Mouse (Mus musculus) MEL (cell line): ENCODE measurements at regions not wholly inside any gene's neighbourhood (a gene's known extent, or its start where the extent isn't known, plus 50 kb on each side); places are given as distances from the start of the nearest gene placed in this dataset.

Experiments used
- DNase-seq: peaks from one replicate; pipeline ENCODE4 v3.0.0; 2011; ENCODE audit warnings: low read depth, low spot score
- H3K27ac ChIP-seq: 2 replicates; pipeline ENCODE4 v1.5.1; 2012; ENCODE audit warnings: low read depth, mild to moderate bottlenecking, control low read depth, low read length, moderate library complexity; ENCODE audit not compliant: control insufficient read depth
- H3K27me3 ChIP-seq, 2 experiments: fragments of 150-350 bp in 1 of 2; sonication (generic) in 1 of 2; 2 replicates each; pipeline ENCODE4 v1.6.1; 2012; ENCODE audit warnings: low read length in 2 of 2, mild to moderate bottlenecking in 2 of 2, improper control_type of control experiment in 1 of 2, moderate library complexity in 1 of 2; ENCODE audit not compliant: insufficient read depth in 2 of 2, control insufficient read depth in 1 of 2
- H3K36me3 ChIP-seq, 2 experiments: 2 replicates each; pipeline ENCODE4 v1.6.1; 2012 to 2014; ENCODE audit warnings: low read length in 2 of 2, improper control_type of control experiment in 1 of 2, inconsistent platforms in 1 of 2, mild to moderate bottlenecking in 1 of 2; ENCODE audit not compliant: insufficient read depth in 2 of 2, control insufficient read depth in 1 of 2
- H3K4me1 ChIP-seq, 2 experiments: fragments of 150-350 bp in 1 of 2; sonication (generic) in 1 of 2; 2 replicates each; pipeline ENCODE4 v1.6.1; 2012; ENCODE audit warnings: low read length in 2 of 2, improper control_type of control experiment in 1 of 2, mild to moderate bottlenecking in 1 of 2; ENCODE audit not compliant: insufficient read depth in 2 of 2, control insufficient read depth in 1 of 2
- H3K4me3 ChIP-seq, 2 experiments: fragments of 150-350 bp in 1 of 2; sonication (generic) in 1 of 2; 2 replicates each; pipeline ENCODE4 v1.5.1; 2012; ENCODE audit warnings: low read depth in 2 of 2, low read length in 2 of 2, mild to moderate bottlenecking in 2 of 2, moderate library complexity in 2 of 2, control low read depth in 1 of 2, improper control_type of control experiment in 1 of 2; ENCODE audit not compliant: control insufficient read depth in 1 of 2, insufficient read depth in 1 of 2
- H3K79me2 ChIP-seq: 2 replicates; pipeline ENCODE4 v1.6.1; 2012; ENCODE audit warnings: mild to moderate bottlenecking, low read length, moderate library complexity; ENCODE audit not compliant: control insufficient read depth, poor library complexity, insufficient read depth
- H3K9ac ChIP-seq: 2 replicates; pipeline ENCODE4 v1.6.1; 2012; ENCODE audit warnings: low read depth, mild to moderate bottlenecking, control low read depth, low read length, moderate library complexity; ENCODE audit not compliant: control insufficient read depth, poor library complexity, severe bottlenecking
- H3K9me3 ChIP-seq: fragments of 150-350 bp; sonication (generic); replicated peaks from 2 replicates; pipeline ENCODE4 v1.6.1; 2012; ENCODE audit warnings: mild to moderate bottlenecking, low read length, improper control_type of control experiment, moderate library complexity; ENCODE audit not compliant: insufficient read depth
- BHLHE40 ChIP-seq: IDR thresholded peaks from 2 replicates; pipeline ENCODE4 v1.6.1; 2012; ENCODE audit warnings: low read depth, mild to moderate bottlenecking, inconsistent platforms, low read length, improper control_type of control experiment, borderline replicate concordance
- CHD1 ChIP-seq: IDR thresholded peaks from 2 replicates; pipeline ENCODE4 v1.6.1; 2012; ENCODE audit warnings: low read depth, mild to moderate bottlenecking, inconsistent platforms, low read length, improper control_type of control experiment
- ELF1 ChIP-seq: IDR thresholded peaks from 2 replicates; pipeline ENCODE4 v1.6.1; 2014; ENCODE audit warnings: low read depth, mild to moderate bottlenecking, inconsistent platforms, low read length, improper control_type of control experiment, moderate library complexity
- EP300 ChIP-seq, 2 experiments: IDR thresholded peaks; 2 replicates each; pipeline ENCODE4 v1.6.1; 2011; ENCODE audit warnings: improper control_type of control experiment in 2 of 2, low read length in 2 of 2, low read depth in 1 of 2, mild to moderate bottlenecking in 1 of 2
- ETS1 ChIP-seq: IDR thresholded peaks from 2 replicates; pipeline ENCODE4 v1.6.1; 2012; ENCODE audit warnings: low read depth, mild to moderate bottlenecking, inconsistent platforms, low read length, improper control_type of control experiment, moderate library complexity
- GATA1 ChIP-seq: IDR thresholded peaks from 2 replicates; pipeline ENCODE4 v1.6.1; 2011; ENCODE audit warnings: low read depth, low read length, improper control_type of control experiment
- HCFC1 ChIP-seq: IDR thresholded peaks from 2 replicates; pipeline ENCODE4 v1.6.1; 2012; ENCODE audit warnings: low read depth, mild to moderate bottlenecking, inconsistent platforms, low read length, improper control_type of control experiment, moderate library complexity
- JUND ChIP-seq: IDR thresholded peaks from 2 replicates; pipeline ENCODE4 v1.6.1; 2011; ENCODE audit warnings: low read depth, mild to moderate bottlenecking, improper control_type of control experiment, low read length
- KAT2A ChIP-seq: conservative IDR thresholded peaks from 2 replicates; pipeline ENCODE4 v1.6.1; 2012; ENCODE audit warnings: low read depth, low read length, improper control_type of control experiment, inconsistent platforms
- MAX ChIP-seq: IDR thresholded peaks from 2 replicates; pipeline ENCODE4 v1.6.1; 2011; ENCODE audit warnings: low read length, improper control_type of control experiment
- MEF2A ChIP-seq: IDR thresholded peaks from 2 replicates; pipeline ENCODE4 v1.6.1; 2014; ENCODE audit warnings: low read depth, mild to moderate bottlenecking, inconsistent platforms, low read length, improper control_type of control experiment; ENCODE audit not compliant: poor library complexity, insufficient replicate concordance, severe bottlenecking; ENCODE audit errors: extremely low read depth
- MYB ChIP-seq: IDR thresholded peaks from 2 replicates; pipeline ENCODE4 v1.6.1; 2011; ENCODE audit warnings: mild to moderate bottlenecking, low read depth, low read length, improper control_type of control experiment
- MYC ChIP-seq: IDR thresholded peaks from 2 replicates; pipeline ENCODE4 v1.6.1; 2011; ENCODE audit warnings: low read depth, mild to moderate bottlenecking, low read length, improper control_type of control experiment, moderate library complexity
- NELFE ChIP-seq: IDR thresholded peaks from 2 replicates; pipeline ENCODE4 v1.6.1; 2011; ENCODE audit warnings: low read depth, low read length, improper control_type of control experiment
- NRF1 ChIP-seq: IDR thresholded peaks from 2 replicates; pipeline ENCODE4 v1.6.1; 2014; ENCODE audit warnings: low read depth, mild to moderate bottlenecking, inconsistent platforms, low read length, improper control_type of control experiment, moderate library complexity; ENCODE audit not compliant: poor library complexity, insufficient read depth, severe bottlenecking
- POLR2A ChIP-seq, 2 experiments: IDR thresholded peaks; 2 replicates each; pipeline ENCODE4 v1.6.1; 2011 to 2012; ENCODE audit warnings: low read length in 2 of 2, mild to moderate bottlenecking in 2 of 2, control low read depth in 1 of 2, improper control_type of control experiment in 1 of 2, low read depth in 1 of 2, moderate library complexity in 1 of 2; ENCODE audit not compliant: control insufficient read depth in 1 of 2, insufficient read depth in 1 of 2, poor library complexity in 1 of 2
- POLR2AphosphoS2 ChIP-seq: IDR thresholded peaks from 2 replicates; pipeline ENCODE4 v1.6.1; 2011; ENCODE audit warnings: low read length, improper control_type of control experiment
- RAD21 ChIP-seq: IDR thresholded peaks from 2 replicates; pipeline ENCODE4 v1.6.1; 2011; ENCODE audit warnings: mild to moderate bottlenecking, low read depth, low read length, improper control_type of control experiment
- RCOR1 ChIP-seq: IDR thresholded peaks from 2 replicates; pipeline ENCODE4 v1.6.1; 2012; ENCODE audit warnings: low read depth, mild to moderate bottlenecking, inconsistent platforms, low read length, improper control_type of control experiment
- SIN3A ChIP-seq: IDR thresholded peaks from 2 replicates; pipeline ENCODE4 v1.6.1; 2012; ENCODE audit warnings: low read length, improper control_type of control experiment, inconsistent platforms
- TAL1 ChIP-seq: IDR thresholded peaks from 2 replicates; pipeline ENCODE4 v1.6.1; 2012; ENCODE audit warnings: mild to moderate bottlenecking, inconsistent platforms, low read length, moderate library complexity, mixed read lengths
- TBP ChIP-seq: IDR thresholded peaks from 2 replicates; pipeline ENCODE4 v1.8.0; 2011; ENCODE audit warnings: low read depth, low read length, improper control_type of control experiment
- TCF12 ChIP-seq: IDR thresholded peaks from 2 replicates; pipeline ENCODE4 v1.6.1; 2014; ENCODE audit warnings: low read depth, mild to moderate bottlenecking, inconsistent platforms, low read length, improper control_type of control experiment, moderate library complexity
- UBTF ChIP-seq: IDR thresholded peaks from 2 replicates; pipeline ENCODE4 v1.6.1; 2012; ENCODE audit warnings: low read depth, mild to moderate bottlenecking, inconsistent platforms, low read length, improper control_type of control experiment, moderate library complexity, borderline replicate concordance; ENCODE audit not compliant: insufficient read depth
- USF1 ChIP-seq: IDR thresholded peaks from 2 replicates; pipeline ENCODE4 v1.6.1; 2014; ENCODE audit warnings: low read depth, mild to moderate bottlenecking, inconsistent platforms, low read length, improper control_type of control experiment, moderate library complexity
- USF2 ChIP-seq, 2 experiments: IDR thresholded peaks; 2 replicates each; pipeline ENCODE4 v1.6.1; 2011 to 2012; ENCODE audit warnings: improper control_type of control experiment in 2 of 2, low read length in 2 of 2, borderline replicate concordance in 1 of 2, inconsistent platforms in 1 of 2, low read depth in 1 of 2, mild to moderate bottlenecking in 1 of 2; ENCODE audit not compliant: insufficient read depth in 1 of 2
- ZC3H11A ChIP-seq: IDR thresholded peaks from 2 replicates; pipeline ENCODE4 v1.6.1; 2012; ENCODE audit warnings: low read depth, mild to moderate bottlenecking, inconsistent platforms, low read length, improper control_type of control experiment
- ZMIZ1 ChIP-seq: IDR thresholded peaks from 2 replicates; pipeline ENCODE4 v1.6.1; 2012; ENCODE audit warnings: low read depth, mild to moderate bottlenecking, inconsistent platforms, low read length, improper control_type of control experiment, moderate library complexity
- ZNF384 ChIP-seq: IDR thresholded peaks from 2 replicates; pipeline ENCODE4 v1.6.1; 2012; ENCODE audit warnings: low read depth, mild to moderate bottlenecking, inconsistent platforms, low read length, improper control_type of control experiment

DNA sequence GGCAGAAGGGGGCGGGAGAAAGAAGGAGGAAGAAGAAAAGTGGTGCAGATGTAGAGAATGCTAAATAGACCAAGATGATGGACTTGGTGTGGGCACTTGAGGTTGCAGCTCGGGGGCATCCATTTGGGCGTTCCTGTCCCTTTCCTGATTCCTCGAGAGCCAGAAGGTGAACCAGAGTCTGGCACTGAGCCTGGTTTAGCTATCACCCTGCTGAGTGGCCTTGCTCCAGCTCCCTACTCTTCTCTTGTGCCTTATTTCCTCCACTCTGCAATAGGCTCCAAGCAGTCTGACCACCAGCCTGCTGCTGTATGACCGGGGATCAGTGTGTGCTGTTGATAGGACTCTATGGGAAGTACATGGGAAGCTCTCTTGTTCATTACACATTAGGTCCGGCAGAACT is 68.1 kb downstream of the Efnb1 start:
- Histone ChIP-seq H3K4me3 (no peak overlapping the region), H3K27me3 (no peaks in the 10 kb centered on the region), H3K9ac (no peak overlapping the region), H3K4me1 (no peaks in the 10 kb centered on the region), H3K36me3 (no peaks in the 10 kb centered on the region), H3K27ac (no peak overlapping the region), H3K9me3 (no peaks in the 10 kb centered on the region), H3K79me2 (no peaks in the 10 kb centered on the region)
- DNase-seq, result no peak
- TF ChIP-seq MYC, result no peak
- TF ChIP-seq SIN3A, result no peak
- no peak for TF ChIP-seq EP300 (IDR thresholded peaks at IDR 0.05; ENCODE audit: low read depth in 1 of 2, low read length in 2 of 2)
- TF ChIP-seq ZNF384, result no peak
- TF ChIP-seq TBP, result no peak
- no peak for TF ChIP-seq USF2 (IDR thresholded peaks at IDR 0.05; ENCODE audit: borderline replicate concordance in 1 of 2, insufficient read depth in 1 of 2, low read depth in 1 of 2, low read length in 2 of 2)
- no peak for TF ChIP-seq JUND
- no peak for TF ChIP-seq BHLHE40
- no peak for TF ChIP-seq ZMIZ1
- TF ChIP-seq MYB, result no peak
- no peak for TF ChIP-seq USF1
- no peak for TF ChIP-seq CHD1
- no peak for TF ChIP-seq GATA1
- TF ChIP-seq TAL1, result no peak
- TF ChIP-seq ZC3H11A, result no peak
- no peak for TF ChIP-seq KAT2A
- TF ChIP-seq NRF1, result no peak
- TF ChIP-seq MAX, result no peak
- TF ChIP-seq POLR2A (IDR thresholded peaks at IDR 0.05; ENCODE audit: control insufficient read depth in 1 of 2, insufficient read depth in 1 of 2, low read depth in 1 of 2, low read length in 2 of 2, poor library complexity in 1 of 2), result no peak

DNA sequence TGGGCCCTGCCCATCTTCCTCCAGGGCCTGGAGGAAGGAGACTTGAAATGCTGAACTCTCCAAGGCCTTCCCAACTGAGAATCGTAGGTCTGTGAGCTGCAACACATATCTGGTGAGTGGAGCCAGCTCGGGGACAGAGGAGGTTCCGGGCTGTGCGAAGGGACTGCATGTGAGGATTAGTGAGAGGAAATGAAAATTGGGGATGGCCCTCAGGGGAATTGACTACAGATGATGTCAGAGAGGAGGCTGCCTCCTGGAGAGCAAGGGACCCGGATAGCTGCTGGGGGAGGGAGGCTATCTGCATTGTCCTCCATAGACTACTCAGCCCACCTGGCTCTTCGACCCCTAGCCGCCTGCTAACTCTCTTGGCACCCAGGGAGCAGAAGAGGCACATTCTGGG is 65.2 kb downstream of the Efnb1 start:
- H3K27ac ChIP-seq, result no peak overlapping the region

More for the DNA sequence above, 65.2 kb downstream of the Efnb1 start:
- H3K27me3 ChIP-seq, result no peaks in the 10 kb centered on the region
- TF ChIP-seq UBTF (no peak), BHLHE40 (no peak), MYC (no peak), TCF12 (no peak), RCOR1 (no peak), NELFE (no peak), MYB (no peak), USF2 (IDR thresholded peaks at IDR 0.05; ENCODE audit: borderline replicate concordance in 1 of 2, insufficient read depth in 1 of 2, low read depth in 1 of 2, low read length in 2 of 2) (no peak), JUND (no peak), NRF1 (no peak), KAT2A (no peak), MAX (no peak), ETS1 (no peak), HCFC1 (no peak), GATA1 (no peak), POLR2AphosphoS2 (no peak), RAD21 (no peak), ELF1 (no peak), MEF2A (no peak), ZMIZ1 (no peak)
- TF ChIP-seq, all 39 proteins: peak for 0
- no peak overlapping the region for H3K9ac ChIP-seq
- no peaks in the 10 kb centered on the region for H3K9me3 ChIP-seq
- H3K36me3 ChIP-seq, result no peaks in the 10 kb centered on the region
- H3K4me3 ChIP-seq, result no peak overlapping the region
- H3K4me1 ChIP-seq, result no peaks in the 10 kb centered on the region
- no peaks in the 10 kb centered on the region for H3K79me2 ChIP-seq
- no peak for DNase-seq
